In genomic region chr2:33316063-33316405, GRCm38 (mm10) we compare ENCODE assay signal across 10 mouse cellular contexts. TPM values are rescaled to one million over a fixed set of nuclear protein-coding genes. Genes with fewer than 3 reads are reported as not detected.
DNase-seq lines count a peak whose midpoint lies in the region; ATAC-seq lines count a peak whose summit lies in the region.
"Had no signal": no experiment of that assay in that cellular context is flagged by ENCODE, and none has a peak within 500 bp of the region (broad histone marks: within the 10 kb centered on the region; RNA-seq: fewer than 3 reads in every experiment).

No protein-coding gene starts in this region.

- DNase-seq in heart, postnatal 4 days, result no peak
- DNase-seq in ovary, postnatal 10 days (ENCODE audit: low spot score), result no peak
- DNase-seq in layer of hippocampus, adult 8-10 months (ENCODE audit: low spot score in 2 of 2), result no peak
- no peak for DNase-seq in right cerebral cortex, postnatal 4 days

- H3K27me3 ChIP-seq in heart, embryonic 15.5 days, result no peaks in the 10 kb centered on the region
- no peaks in the 10 kb centered on the region for H3K27me3 ChIP-seq in embryonic facial prominence, embryonic 15.5 days
- no peaks in the 10 kb centered on the region for H3K27me3 ChIP-seq in heart, embryonic 16.5 days (ENCODE audit: control insufficient read depth, insufficient read depth, low read length)
- H3K27me3 ChIP-seq in midbrain, embryonic 15.5 days (replicated peaks), result no peaks in the 10 kb centered on the region
- H3K27me3 ChIP-seq: neural tube, embryonic 12.5 days had no signal

- H3K4me1 ChIP-seq in heart, embryonic 15.5 days (replicated peaks), result peaks cover 52% of the 10 kb centered on the region
- peaks cover 39% of the 10 kb centered on the region for H3K4me1 ChIP-seq in embryonic facial prominence, embryonic 15.5 days
- H3K4me1 ChIP-seq in heart, embryonic 16.5 days (ENCODE audit: control insufficient read depth, insufficient read depth, low read length), result peaks cover 19% of the 10 kb centered on the region
- peaks cover 11% of the 10 kb centered on the region for H3K4me1 ChIP-seq in midbrain, embryonic 15.5 days

- WGBS in heart, embryonic 15.5 days, result 80% methylated on average over 1 of the region's 1 CpGs
- WGBS in embryonic facial prominence, embryonic 15.5 days, result 94% methylated on average over 1 of the region's 1 CpGs
- 95% methylated on average over 1 of the region's 1 CpGs for WGBS in heart, embryonic 16.5 days
- 80% methylated on average over 1 of the region's 1 CpGs for WGBS in midbrain, embryonic 15.5 days

- H3K27ac ChIP-seq in heart, embryonic 15.5 days, result peak overlapping the region; percentile 70
- peak overlapping the region; percentile 35 for H3K27ac ChIP-seq in embryonic facial prominence, embryonic 15.5 days (replicated peaks)
- H3K27ac ChIP-seq in heart, embryonic 16.5 days (ENCODE audit: low read length), result peak overlapping the region; percentile 49
- peak overlapping the region; percentile 39; the same call in 1 of the 2 replicates for H3K27ac ChIP-seq in midbrain, embryonic 15.5 days
- H3K27ac ChIP-seq: neural tube, embryonic 12.5 days had no signal

- peak overlapping the region; percentile 29; the same call in 1 of the 2 replicates for H3K9ac ChIP-seq in heart, embryonic 15.5 days
- H3K9ac ChIP-seq in embryonic facial prominence, embryonic 15.5 days, result no peak overlapping the region
- H3K9ac ChIP-seq in heart, embryonic 16.5 days (ENCODE audit: low read length), result no peak overlapping the region
- no peak overlapping the region for H3K9ac ChIP-seq in midbrain, embryonic 15.5 days
- H3K9ac ChIP-seq: neural tube, embryonic 12.5 days had no signal

- no peak overlapping the region for H3K4me2 ChIP-seq in heart, embryonic 15.5 days
- H3K4me2 ChIP-seq in embryonic facial prominence, embryonic 15.5 days (replicated peaks), result no peak overlapping the region
- no peak overlapping the region for H3K4me2 ChIP-seq in heart, embryonic 16.5 days (ENCODE audit: low read depth, low read length)
- no peak overlapping the region for H3K4me2 ChIP-seq in midbrain, embryonic 15.5 days
- H3K4me2 ChIP-seq: neural tube, embryonic 12.5 days had no signal

- ATAC-seq in heart, embryonic 15.5 days (replicated peaks; ENCODE audit: insufficient number of reproducible peaks, insufficient read depth, low FRiP score, low read depth), result no peak
- no peak for ATAC-seq in embryonic facial prominence, embryonic 15.5 days (ENCODE audit: insufficient number of reproducible peaks, low FRiP score, low TSS enrichment, low read depth)
- no peak for ATAC-seq in heart, embryonic 16.5 days (replicated peaks; ENCODE audit: extremely low read depth, insufficient read depth, low FRiP score)
- ATAC-seq in midbrain, embryonic 15.5 days (replicated peaks), result no peak

- no peaks in the 10 kb centered on the region for H3K36me3 ChIP-seq in heart, embryonic 15.5 days
- H3K36me3 ChIP-seq in embryonic facial prominence, embryonic 15.5 days, result no peaks in the 10 kb centered on the region
- H3K36me3 ChIP-seq in heart, embryonic 16.5 days (ENCODE audit: control insufficient read depth, insufficient read depth), result no peaks in the 10 kb centered on the region
- 0 out of 2 replicates have a peak, but pooled peaks cover 4% of the 10 kb centered on the region for H3K36me3 ChIP-seq in midbrain, embryonic 15.5 days (replicated peaks)
- H3K36me3 ChIP-seq: neural tube, embryonic 12.5 days had no signal

- H3K9me3 ChIP-seq in heart, embryonic 15.5 days (replicated peaks), result no peaks in the 10 kb centered on the region
- no peaks in the 10 kb centered on the region for H3K9me3 ChIP-seq in embryonic facial prominence, embryonic 15.5 days (replicated peaks)
- H3K9me3 ChIP-seq in heart, embryonic 16.5 days (replicated peaks; ENCODE audit: control insufficient read depth, low read length), result no peaks in the 10 kb centered on the region
- H3K9me3 ChIP-seq in midbrain, embryonic 15.5 days, result no peaks in the 10 kb centered on the region
- H3K9me3 ChIP-seq: neural tube, embryonic 12.5 days had no signal

- H3K4me3 ChIP-seq in heart, embryonic 15.5 days, result no peak overlapping the region
- no peak overlapping the region for H3K4me3 ChIP-seq in embryonic facial prominence, embryonic 15.5 days (replicated peaks)
- H3K4me3 ChIP-seq in heart, embryonic 16.5 days (ENCODE audit: low read length), result no peak overlapping the region
- H3K4me3 ChIP-seq in midbrain, embryonic 15.5 days, result no peak overlapping the region
- H3K4me3 ChIP-seq: erythroblast, embryonic 14.5 days; neural tube, embryonic 12.5 days had no signal

RNA-seq across cellular contexts. Expression of gene Ralgps1, which starts 55.3 kb away (rescaled TPM):
- polyA plus RNA-seq in heart, embryonic 15.5 days (2015; fragmentation: Nextera tagmentation; extraction: Ambion mirVana), result 3.7 and 5.4 TPM in 2 replicates
- 1 to 10 TPM; 8.7 to 8.8 TPM for total RNA-seq in heart, postnatal 4 days (2021)
- polyA plus RNA-seq in embryonic facial prominence, embryonic 15.5 days (2015; fragmentation: Nextera tagmentation; extraction: Ambion mirVana), result 3.0 and 3.2 TPM in 2 replicates
- 4.6 and 5.3 TPM in 2 replicates for polyA plus RNA-seq in heart, embryonic 16.5 days (2015; fragmentation: Nextera tagmentation; extraction: Ambion mirVana)
- polyA plus RNA-seq in midbrain, embryonic 15.5 days (2015; fragmentation: Nextera tagmentation; extraction: Ambion mirVana), result 47.6 and 53.1 TPM in 2 replicates
- total RNA-seq in layer of hippocampus, adult 8-10 months (2022), result 10 to 100 TPM; 57.9 to 79.2 (median 69.1) TPM
- polyA plus RNA-seq: erythroblast, embryonic 14.5 days had no signal
